Mouse (Mus musculus) liver, postnatal 0 days (tissue): ENCODE measurements around the gene Pithd1.

Experiments used
- CTCF ChIP-seq: sonication (generic); IDR thresholded peaks from 2 replicates; pipeline ENCODE4 v1.5.1; 2016; ENCODE audit warnings: antibody characterized with exemption, low read depth
- EP300 ChIP-seq: IDR thresholded peaks from 2 replicates; pipeline ENCODE4 v1.6.1; 2016; ENCODE audit warnings: antibody characterized with exemption, low read depth, mild to moderate bottlenecking

GRCm38 (mm10) chr4:135926195-135926808 lies 60.8 kb downstream of the Pithd1 start:
- TF ChIP-seq CTCF (no peak), EP300 (no peak)
